ENCODE assay signal across 11 mouse cellular contexts in genomic region chr14:23684463-23685066, GRCm38 (mm10).
DNase-seq lines count a peak whose midpoint lies in the region; ATAC-seq and TF ChIP-seq lines count a peak whose summit lies in the region.
"Had no signal": no experiment of that assay in that cellular context is flagged by ENCODE, and none has a peak within 500 bp of the region (broad histone marks: within the 10 kb centered on the region; RNA-seq: fewer than 3 reads in every experiment).

No protein-coding gene starts in this region.

- H3K27me3 ChIP-seq in kidney, postnatal 0 days (ENCODE audit: insufficient read depth, low read length): no peaks in the 10 kb centered on the region
- H3K27me3 ChIP-seq: liver, embryonic 13.5 days had no signal

- peak; percentile 65 for TF ChIP-seq CTCF in kidney, postnatal 0 days (IDR thresholded peaks at IDR 0.05; ENCODE audit: low read depth)
- TF ChIP-seq CTCF in brain, embryonic 14.5 days (IDR thresholded peaks at IDR 0.05; ENCODE audit: borderline replicate concordance, extremely low read depth, insufficient read depth, insufficient read length): peak; percentile 19; the same call in 1 of the 2 replicates

- no peak overlapping the region for H3K9ac ChIP-seq in kidney, postnatal 0 days (ENCODE audit: low read depth, low read length)
- H3K9ac ChIP-seq: heart, embryonic 13.5 days; liver, embryonic 13.5 days had no signal

- 34% methylated on average over 3 of the region's 3 CpGs for WGBS in kidney, postnatal 0 days

- no peak for TF ChIP-seq POLR2A in brain, embryonic 14.5 days (IDR thresholded peaks at IDR 0.05; ENCODE audit: borderline replicate concordance, extremely low read depth, insufficient read depth, insufficient read length, poor library complexity, severe bottlenecking)

- peak; percentile 41 to 45 for DNase-seq in cerebellum, postnatal 14 days
- no peak for DNase-seq in cerebellum, adult 11 months
- peak; percentile 49 for DNase-seq in kidney, postnatal 0 days (ENCODE audit: low spot score)
- DNase-seq in kidney, adult 11 months: no peak
- DNase-seq in A20 (ENCODE audit: low read depth, low spot score): peak; percentile 4
- DNase-seq in brain, embryonic 14.5 days (ENCODE audit: low read depth): peak; percentile 19
- no peak for DNase-seq in frontal cortex, postnatal 10 days (ENCODE audit: low spot score in 2 of 2)
- DNase-seq in right cerebral cortex, postnatal 4 days: no peak
- DNase-seq: liver, embryonic 13.5 days; thymus, postnatal 14 days had no signal

- ATAC-seq in kidney, postnatal 0 days (replicated peaks; ENCODE audit: low FRiP score, low read depth): no peak

- no peak overlapping the region for H3K4me2 ChIP-seq in kidney, postnatal 0 days (ENCODE audit: low read length)
- H3K4me2 ChIP-seq: heart, embryonic 13.5 days; liver, embryonic 13.5 days had no signal

- H3K4me3 ChIP-seq in kidney, postnatal 0 days (replicated peaks; ENCODE audit: low read depth, low read length): no peak overlapping the region
- H3K4me3 ChIP-seq: heart, embryonic 13.5 days; liver, embryonic 13.5 days had no signal

- no peaks in the 10 kb centered on the region for H3K36me3 ChIP-seq in kidney, postnatal 0 days (ENCODE audit: insufficient read depth, low read length)
- H3K36me3 ChIP-seq: heart, embryonic 13.5 days; liver, embryonic 13.5 days had no signal

- no peak overlapping the region for H3K27ac ChIP-seq in kidney, postnatal 0 days
- H3K27ac ChIP-seq: heart, embryonic 13.5 days; liver, embryonic 13.5 days had no signal

- H3K4me1 ChIP-seq in kidney, postnatal 0 days (replicated peaks; ENCODE audit: insufficient read depth, low read length): no peaks in the 10 kb centered on the region
- H3K4me1 ChIP-seq: liver, embryonic 13.5 days had no signal

- no peaks in the 10 kb centered on the region for H3K9me3 ChIP-seq in kidney, postnatal 0 days (replicated peaks; ENCODE audit: low read length)
- H3K9me3 ChIP-seq: heart, embryonic 13.5 days; liver, embryonic 13.5 days had no signal

Comparison
In these comparisons a context has a peak if more than half of its experiments do, and no peak if none do; other contexts are left out.
1. DNase-seq: peak in cerebellum, postnatal 14 days (2 of 2), kidney, postnatal 0 days (single experiment), A20 (single experiment) and brain, embryonic 14.5 days (single experiment); none in cerebellum, adult 11 months (single experiment), kidney, adult 11 months (single experiment), frontal cortex, postnatal 10 days (0 of 2) and right cerebral cortex, postnatal 4 days (single experiment).